Mouse (Mus musculus) gastrocnemius, postnatal 36 days (tissue): Measurements from ENCODE around the gene Scml4. TPM values are rescaled to one million over a fixed set of nuclear protein-coding genes. Genes with fewer than 3 reads are reported as not detected.

Source experiments
- DNase-seq, 2 experiments: peaks; one replicate each; pipeline ENCODE4 v3.0.0; 2022
- intact Hi-C: fragments of 180-260 bp; cut with DNase I; formaldehyde crosslinking; loops from one replicate; pipeline ENCODE4 v1.15.1; 2025
- total RNA-seq, 2 experiments: library from RNA; stranded (reverse); gene quantifications; 2 replicates each; pipeline ENCODE4 v1.2.3; 2021

Gene Scml4
- total RNA-seq, 2 experiments from 2014 or later = 0.94 to 1.3 TPM

GRCm38 (mm10) chr10:42894263-42894662 lies 34.1 kb downstream of the Scml4 start:
- intact Hi-C loops = loop anchor here (5.0 kb wide), 1 partner anchor 52 kb away; no protein-coding TSS in a partner anchor
- no peak for DNase-seq

GRCm38 (mm10) chr10:42894696-42895095 lies 34.5 kb downstream of the Scml4 start:
- intact Hi-C loops = loop anchor here (5.0 kb wide), 1 partner anchor 52 kb away; no protein-coding TSS in a partner anchor
- DNase-seq = no peak

GRCm38 (mm10) chr10:42896621-42897020 lies 36.5 kb downstream of the Scml4 start:
- no peak for DNase-seq
- intact Hi-C loops = no loop called here

- intact Hi-C loops = no loop called here
- peak in 1 of 2 experiments; percentile 19 for DNase-seq
Measured at GRCm38 (mm10) chr10:42897166-42897565, 37.0 kb downstream of the Scml4 start.

GRCm38 (mm10) chr10:42897632-42898031 lies 37.5 kb downstream of the Scml4 start:
- DNase-seq = no peak
- intact Hi-C loops = no loop called here

- no peak for DNase-seq
- intact Hi-C loops = no loop called here
Measured at GRCm38 (mm10) chr10:42901361-42901760, 41.2 kb downstream of the Scml4 start.

- intact Hi-C loops = no loop called here
Measured at GRCm38 (mm10) chr10:42903054-42903453, 42.9 kb downstream of the Scml4 start.

GRCm38 (mm10) chr10:42908562-42908961 lies 48.4 kb downstream of the Scml4 start:
- intact Hi-C loops = no loop called here

More at GRCm38 (mm10) chr10:42903054-42903453, 42.9 kb downstream of the Scml4 start:
- no peak for DNase-seq

GRCm38 (mm10) chr10:42910567-42910966 lies 50.4 kb downstream of the Scml4 start:
- no peak for DNase-seq
- intact Hi-C loops = no loop called here

More at GRCm38 (mm10) chr10:42908562-42908961, 48.4 kb downstream of the Scml4 start:
- DNase-seq = no peak

- no peak for DNase-seq
- intact Hi-C loops = no loop called here
Measured at GRCm38 (mm10) chr10:42912056-42912455, 51.9 kb downstream of the Scml4 start.

- no peak for DNase-seq
- intact Hi-C loops = no loop called here
Measured at GRCm38 (mm10) chr10:42913196-42913595, 53.0 kb downstream of the Scml4 start.

GRCm38 (mm10) chr10:42914146-42914545 lies 54.0 kb downstream of the Scml4 start:
- DNase-seq = no peak
- intact Hi-C loops = no loop called here

GRCm38 (mm10) chr10:42917355-42917754 lies 57.2 kb downstream of the Scml4 start:
- DNase-seq = no peak
- intact Hi-C loops = no loop called here

GRCm38 (mm10) chr10:42919786-42920185 lies 59.6 kb downstream of the Scml4 start:
- intact Hi-C loops = no loop called here
- DNase-seq = no peak

GRCm38 (mm10) chr10:42925103-42925866 lies 65.1 kb downstream of the Scml4 start:
- intact Hi-C loops = no loop called here
- DNase-seq = no peak

GRCm38 (mm10) chr10:42930121-42930650 lies 70.0 kb downstream of the Scml4 start:
- DNase-seq = no peak
- intact Hi-C loops = no loop called here

GRCm38 (mm10) chr10:42932862-42933480 lies 72.8 kb downstream of the Scml4 start:
- intact Hi-C loops = no loop called here
- DNase-seq = no peak

GRCm38 (mm10) chr10:42934672-42935071 lies 74.5 kb downstream of the Scml4 start:
- intact Hi-C loops = no loop called here
- peak in 1 of 2 experiments; percentile 15 for DNase-seq

GRCm38 (mm10) chr10:42936205-42936604 lies 76.0 kb downstream of the Scml4 start:
- DNase-seq = no peak
- intact Hi-C loops = no loop called here

GRCm38 (mm10) chr10:42938361-42938760 lies 78.2 kb downstream of the Scml4 start:
- DNase-seq = no peak
- intact Hi-C loops = no loop called here

- no peak for DNase-seq
- intact Hi-C loops = loop anchor here (5.0 kb wide), 1 partner anchor 77 kb away; the partner anchor contains the start of gene Scml4
Measured at GRCm38 (mm10) chr10:42939691-42940090, 79.5 kb downstream of the Scml4 start.
